Mouse (Mus musculus): ENCODE data around the gene Rnf157. TPM values are rescaled to one million over a fixed set of nuclear protein-coding genes. Genes with fewer than 3 reads are reported as not detected.

Gene Rnf157
- polyA plus RNA-seq, 1 experiment from 2014 or later, result 19.9 TPM

DNA sequence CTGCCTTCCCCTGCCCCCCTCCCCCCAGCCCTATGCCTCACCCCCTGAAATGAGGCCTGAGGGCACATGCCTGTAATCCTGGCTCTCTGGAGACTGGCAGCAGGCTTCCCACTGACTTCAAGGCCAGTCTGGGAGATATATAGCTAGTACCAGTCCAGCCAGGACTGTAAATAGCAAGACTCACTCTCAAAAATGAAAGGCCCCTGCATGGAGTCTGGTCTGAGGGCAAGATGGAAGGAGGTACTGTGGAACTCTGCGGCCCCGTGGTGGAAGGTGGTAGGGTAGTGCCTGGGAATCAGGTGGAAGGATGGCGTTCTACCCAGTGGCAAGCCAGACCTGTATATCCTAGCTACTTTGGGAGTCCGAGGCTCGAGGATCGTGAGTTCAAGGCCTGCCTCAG, 31.1 kb upstream of the Rnf157 start:
- Histone ChIP-seq H3K27me3 (replicated peaks; ENCODE audit: control insufficient read depth, insufficient read depth, low read length) (peaks cover 13% of the 10 kb centered on the region), H3K9me3 (ENCODE audit: control insufficient read depth, low read length) (no peaks in the 10 kb centered on the region), H3K9ac (ENCODE audit: low read length) (no peak overlapping the region), H3K4me3 (ENCODE audit: low read depth, low read length) (no peak overlapping the region), H3K36me3 (ENCODE audit: control insufficient read depth, insufficient read depth, low read length) (peaks cover 11% of the 10 kb centered on the region), H3K4me2 (ENCODE audit: low read length) (no peak overlapping the region), H3K4me1 (replicated peaks; ENCODE audit: control insufficient read depth, insufficient read depth, low read length) (peaks cover 6% of the 10 kb centered on the region; the same call in 1 of the 2 replicates), H3K27ac (ENCODE audit: low read depth) (no peak overlapping the region)
- 83% methylated on average over 6 of the region's 6 CpGs for WGBS
- no peak for DNase-seq (ENCODE audit: low spot score)
- no peak for ATAC-seq (replicated peaks; ENCODE audit: low FRiP score, low TSS enrichment, low read depth)

DNA sequence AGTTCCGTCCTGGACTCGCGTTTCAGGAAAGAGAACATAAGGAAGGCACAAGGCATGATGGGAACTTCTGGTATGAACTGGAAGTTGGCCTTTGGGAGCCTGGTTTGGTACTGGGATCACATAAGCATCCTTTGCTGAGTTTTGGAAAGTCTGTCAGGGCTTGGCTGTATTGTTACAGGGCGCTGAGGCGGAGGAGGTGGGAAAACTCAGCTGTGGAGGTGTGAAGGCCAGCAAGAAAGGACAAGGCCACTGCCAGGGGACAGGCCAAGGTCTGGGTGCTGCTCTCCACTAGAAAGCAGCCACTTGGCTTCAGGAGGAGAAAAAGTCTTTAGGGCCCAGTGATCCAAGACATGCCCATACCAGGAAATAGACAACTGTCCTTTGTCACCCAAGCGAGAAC, 30.5 kb upstream of the Rnf157 start:
- ATAC-seq (replicated peaks; ENCODE audit: low FRiP score, low TSS enrichment, low read depth) (no peak), DNase-seq (ENCODE audit: low spot score) (no peak)
- no peak overlapping the region for H3K9ac ChIP-seq (ENCODE audit: low read length)
- H3K36me3 ChIP-seq (ENCODE audit: control insufficient read depth, insufficient read depth, low read length), result peaks cover 13% of the 10 kb centered on the region
- no peak overlapping the region for H3K4me2 ChIP-seq (ENCODE audit: low read length)
- no peak overlapping the region for H3K4me3 ChIP-seq (ENCODE audit: low read depth, low read length)
- peaks cover 13% of the 10 kb centered on the region for H3K27me3 ChIP-seq (replicated peaks; ENCODE audit: control insufficient read depth, insufficient read depth, low read length)
- H3K4me1 ChIP-seq (replicated peaks; ENCODE audit: control insufficient read depth, insufficient read depth, low read length), result peaks cover 6% of the 10 kb centered on the region; the same call in 1 of the 2 replicates
- 83% methylated on average over 6 of the region's 6 CpGs for WGBS
- H3K9me3 ChIP-seq (ENCODE audit: control insufficient read depth, low read length), result no peaks in the 10 kb centered on the region
- no peak overlapping the region for H3K27ac ChIP-seq (ENCODE audit: low read depth)

GRCm38 (mm10) chr11:116442867-116443177, 30.0 kb upstream of the Rnf157 start:
- Histone ChIP-seq H3K9ac (ENCODE audit: low read length) (no peak overlapping the region), H3K9me3 (ENCODE audit: control insufficient read depth, low read length) (no peaks in the 10 kb centered on the region), H3K4me1 (replicated peaks; ENCODE audit: control insufficient read depth, insufficient read depth, low read length) (peaks cover 6% of the 10 kb centered on the region; the same call in 1 of the 2 replicates), H3K36me3 (ENCODE audit: control insufficient read depth, insufficient read depth, low read length) (peaks cover 14% of the 10 kb centered on the region), H3K4me2 (ENCODE audit: low read length) (no peak overlapping the region), H3K27ac (ENCODE audit: low read depth) (no peak overlapping the region), H3K4me3 (ENCODE audit: low read depth, low read length) (no peak overlapping the region), H3K27me3 (replicated peaks; ENCODE audit: control insufficient read depth, insufficient read depth, low read length) (peaks cover 13% of the 10 kb centered on the region)
- ATAC-seq (replicated peaks; ENCODE audit: low FRiP score, low TSS enrichment, low read depth) (no peak), DNase-seq (ENCODE audit: low spot score) (no peak)
- 67% methylated on average over 6 of the region's 6 CpGs for WGBS

DNA sequence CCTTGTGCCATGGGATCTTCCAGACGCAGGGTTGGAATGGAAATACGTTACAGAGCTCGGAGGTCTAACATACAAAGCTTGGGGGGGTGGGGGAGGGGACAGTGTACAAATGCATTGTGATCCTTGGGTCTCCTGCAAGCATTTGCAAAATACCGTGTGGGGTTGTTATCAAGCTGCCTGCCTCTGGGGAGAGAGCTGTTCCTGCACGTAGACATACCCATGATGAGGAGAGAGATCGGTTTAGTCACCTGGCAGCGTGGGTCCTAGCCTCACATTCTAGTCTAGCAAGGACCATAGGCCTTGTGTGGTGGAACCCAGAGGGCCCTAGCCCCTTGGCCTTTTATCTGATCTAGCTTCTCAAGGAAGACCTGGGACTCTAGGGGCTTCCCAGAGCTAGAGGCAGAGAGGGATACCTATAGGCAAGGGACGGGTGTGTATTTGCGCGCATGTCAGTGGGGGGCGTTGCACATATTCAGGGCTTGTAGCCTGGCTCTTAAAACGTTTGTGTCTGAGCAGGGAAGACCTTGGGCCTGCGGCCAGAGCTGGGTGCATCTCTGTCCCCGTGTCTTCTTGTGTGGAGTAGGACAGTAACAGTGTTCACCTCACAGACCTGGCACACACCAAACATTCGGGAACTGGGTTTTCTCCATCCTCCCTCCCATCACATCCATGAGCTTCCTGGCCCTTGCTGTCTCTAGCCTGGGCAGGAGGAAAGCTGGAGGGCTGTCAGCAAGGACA, 29.5 kb upstream of the Rnf157 start:
- DNase-seq (ENCODE audit: low spot score) (no peak), ATAC-seq (replicated peaks; ENCODE audit: low FRiP score, low TSS enrichment, low read depth) (no peak)
- Histone ChIP-seq H3K27ac (ENCODE audit: low read depth) (no peak overlapping the region), H3K4me3 (ENCODE audit: low read depth, low read length) (no peak overlapping the region), H3K27me3 (replicated peaks; ENCODE audit: control insufficient read depth, insufficient read depth, low read length) (peaks cover 9% of the 10 kb centered on the region), H3K9ac (ENCODE audit: low read length) (no peak overlapping the region), H3K4me1 (replicated peaks; ENCODE audit: control insufficient read depth, insufficient read depth, low read length) (peaks cover 6% of the 10 kb centered on the region; the same call in 1 of the 2 replicates), H3K4me2 (ENCODE audit: low read length) (no peak overlapping the region), H3K9me3 (ENCODE audit: control insufficient read depth, low read length) (no peaks in the 10 kb centered on the region), H3K36me3 (ENCODE audit: control insufficient read depth, insufficient read depth, low read length) (peaks cover 19% of the 10 kb centered on the region)
- 73% methylated on average over 15 of the region's 15 CpGs for WGBS

DNA sequence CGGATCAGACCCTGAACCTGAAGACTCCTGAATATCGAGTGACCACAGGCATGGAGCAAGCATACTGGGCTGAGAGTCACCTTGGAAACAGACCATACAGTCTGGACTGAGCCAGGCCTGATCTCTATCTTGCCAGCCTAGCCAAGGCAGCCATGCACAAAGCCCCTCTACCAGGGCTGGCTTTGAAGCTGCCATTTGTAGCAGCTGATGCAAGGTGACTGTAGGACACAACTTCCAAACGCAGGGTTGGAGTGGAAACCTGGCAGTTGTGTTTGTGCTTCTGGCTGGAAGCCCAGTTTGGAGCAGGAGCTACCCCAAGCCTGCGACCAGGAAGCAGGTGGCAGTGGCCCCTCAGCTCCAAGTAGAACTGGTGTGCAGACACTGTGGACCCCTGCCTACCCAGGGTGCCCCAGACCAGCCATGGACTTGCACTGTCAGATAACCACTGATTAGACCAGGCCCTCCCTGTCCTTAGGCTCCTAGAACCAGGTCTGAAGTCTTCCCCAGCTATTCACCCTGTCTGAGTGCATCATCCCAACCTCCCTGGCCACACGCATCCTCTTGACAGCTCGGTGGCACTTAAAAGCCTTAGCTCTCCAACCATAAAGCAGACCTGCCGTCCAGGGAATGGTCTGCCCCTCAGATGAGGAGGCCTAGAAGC, 27.7 kb upstream of the Rnf157 start:
- Histone ChIP-seq H3K9me3 (ENCODE audit: control insufficient read depth, low read length) (no peaks in the 10 kb centered on the region), H3K4me2 (ENCODE audit: low read length) (no peak overlapping the region), H3K27me3 (replicated peaks; ENCODE audit: control insufficient read depth, insufficient read depth, low read length) (no peaks in the 10 kb centered on the region), H3K27ac (ENCODE audit: low read depth) (no peak overlapping the region), H3K36me3 (ENCODE audit: control insufficient read depth, insufficient read depth, low read length) (peaks cover 35% of the 10 kb centered on the region), H3K4me3 (ENCODE audit: low read depth, low read length) (no peak overlapping the region), H3K9ac (ENCODE audit: low read length) (no peak overlapping the region), H3K4me1 (replicated peaks; ENCODE audit: control insufficient read depth, insufficient read depth, low read length) (peaks cover 18% of the 10 kb centered on the region)
- no peak for ATAC-seq (replicated peaks; ENCODE audit: low FRiP score, low TSS enrichment, low read depth)
- DNase-seq (ENCODE audit: low spot score), result no peak
- WGBS, result 70% methylated on average over 7 of the region's 7 CpGs

DNA sequence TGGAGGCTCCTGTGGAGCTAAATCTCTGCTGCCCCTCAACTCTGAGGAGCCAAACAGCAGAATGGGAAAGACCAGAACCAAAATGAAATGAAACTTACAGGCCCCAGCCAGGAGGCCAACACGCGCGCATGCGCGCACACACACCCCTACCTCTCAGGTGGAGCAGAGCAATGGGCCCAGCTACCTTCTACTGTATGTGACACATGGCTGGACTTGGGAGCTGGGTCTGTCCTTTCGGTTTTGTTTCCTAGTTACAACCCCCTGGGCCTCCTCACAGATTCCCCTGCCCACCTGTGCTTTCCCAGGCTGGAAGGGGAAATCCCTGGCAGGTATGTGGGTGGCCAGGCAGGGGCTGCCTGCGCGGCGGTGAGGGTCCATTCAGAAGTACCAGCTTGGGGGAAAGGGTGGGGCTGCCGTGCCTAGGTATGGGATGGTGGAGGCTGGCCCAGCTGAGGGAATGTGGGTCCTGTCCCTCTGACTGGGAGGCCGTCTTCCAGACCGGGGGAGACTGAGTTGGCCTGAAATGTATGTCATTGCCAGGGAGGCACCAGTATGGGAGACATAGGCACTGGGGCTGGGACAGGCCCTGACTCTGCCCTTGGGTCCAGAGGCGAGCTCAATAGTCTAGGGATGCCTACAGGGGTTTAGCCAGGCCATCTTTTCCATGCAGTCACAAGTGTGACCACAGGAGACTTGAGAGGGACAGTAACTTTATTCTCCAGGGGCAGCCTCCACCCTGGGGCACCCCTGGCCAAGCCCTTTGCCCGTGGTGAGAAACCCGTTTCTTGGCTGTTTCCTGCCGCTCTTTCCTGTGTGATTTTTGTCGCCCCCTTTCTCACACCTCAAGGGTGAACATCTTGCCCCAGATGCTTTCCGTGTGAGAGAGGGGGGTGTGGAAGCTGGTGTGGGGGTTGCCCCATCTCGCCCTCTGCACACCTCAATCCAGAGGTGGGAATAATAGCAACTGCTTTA, 26.7 kb upstream of the Rnf157 start:
- H3K27ac ChIP-seq (ENCODE audit: low read depth), result no peak overlapping the region
- H3K9me3 ChIP-seq (ENCODE audit: control insufficient read depth, low read length), result no peaks in the 10 kb centered on the region
- DNase-seq (ENCODE audit: low spot score) (no peak), ATAC-seq (replicated peaks; ENCODE audit: low FRiP score, low TSS enrichment, low read depth) (no peak)
- peaks cover 25% of the 10 kb centered on the region for H3K4me1 ChIP-seq (replicated peaks; ENCODE audit: control insufficient read depth, insufficient read depth, low read length)
- no peak overlapping the region for H3K9ac ChIP-seq (ENCODE audit: low read length)
- WGBS, result 78% methylated on average over 19 of the region's 19 CpGs
- no peak overlapping the region for H3K4me2 ChIP-seq (ENCODE audit: low read length)
- no peak overlapping the region for H3K4me3 ChIP-seq (ENCODE audit: low read depth, low read length)
- peaks cover 35% of the 10 kb centered on the region for H3K36me3 ChIP-seq (ENCODE audit: control insufficient read depth, insufficient read depth, low read length)
- H3K27me3 ChIP-seq (replicated peaks; ENCODE audit: control insufficient read depth, insufficient read depth, low read length), result no peaks in the 10 kb centered on the region

DNA sequence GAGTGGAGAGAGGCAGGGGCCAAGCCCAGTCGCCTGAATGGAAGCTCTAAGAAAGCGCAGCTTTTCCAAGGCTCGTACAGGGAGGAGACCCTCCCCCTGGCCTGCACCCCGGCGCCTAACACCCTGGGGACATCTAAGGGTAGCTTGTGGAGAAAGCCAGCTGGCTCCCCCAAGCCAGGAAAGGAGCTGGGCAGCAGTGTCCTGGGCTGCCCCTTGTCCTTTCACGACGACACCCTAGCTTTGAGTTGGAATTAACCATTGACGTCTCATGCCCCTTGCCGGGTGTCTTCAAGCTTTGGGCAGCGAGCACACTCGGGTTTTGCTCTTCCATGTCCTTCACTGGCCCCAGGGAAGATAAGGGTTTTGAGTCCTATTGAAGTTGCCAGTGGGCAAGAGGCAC, 24.7 kb upstream of the Rnf157 start:
- H3K9ac ChIP-seq (ENCODE audit: low read length), result no peak overlapping the region
- no peak overlapping the region for H3K27ac ChIP-seq (ENCODE audit: low read depth)

GRCm38 (mm10) chr11:116436725-116437331, 24.0 kb upstream of the Rnf157 start:
- Histone ChIP-seq H3K9me3 (ENCODE audit: control insufficient read depth, low read length) (no peaks in the 10 kb centered on the region), H3K4me2 (ENCODE audit: low read length) (peak overlapping the region; percentile 82), H3K4me1 (replicated peaks; ENCODE audit: control insufficient read depth, insufficient read depth, low read length) (peaks cover 27% of the 10 kb centered on the region), H3K4me3 (ENCODE audit: low read depth, low read length) (peak overlapping the region; percentile 6; the same call in 1 of the 2 replicates), H3K9ac (ENCODE audit: low read length) (0 out of 2 replicates have a peak overlapping the region, but pooled peaks have one; percentile 20), H3K27me3 (replicated peaks; ENCODE audit: control insufficient read depth, insufficient read depth, low read length) (no peaks in the 10 kb centered on the region), H3K36me3 (ENCODE audit: control insufficient read depth, insufficient read depth, low read length) (peaks cover 35% of the 10 kb centered on the region), H3K27ac (ENCODE audit: low read depth) (no peak overlapping the region)
- DNase-seq (ENCODE audit: low spot score) (no peak), ATAC-seq (replicated peaks; ENCODE audit: low FRiP score, low TSS enrichment, low read depth) (no peak)
- WGBS, result 55% methylated on average over 4 of the region's 4 CpGs

More for the DNA sequence above, 24.7 kb upstream of the Rnf157 start:
- no peaks in the 10 kb centered on the region for H3K9me3 ChIP-seq (ENCODE audit: control insufficient read depth, low read length)
- WGBS, result 82% methylated on average over 11 of the region's 11 CpGs
- H3K27me3 ChIP-seq (replicated peaks; ENCODE audit: control insufficient read depth, insufficient read depth, low read length), result no peaks in the 10 kb centered on the region
- DNase-seq (ENCODE audit: low spot score) (no peak), ATAC-seq (replicated peaks; ENCODE audit: low FRiP score, low TSS enrichment, low read depth) (no peak)
- H3K4me1 ChIP-seq (replicated peaks; ENCODE audit: control insufficient read depth, insufficient read depth, low read length), result peaks cover 27% of the 10 kb centered on the region
- peaks cover 35% of the 10 kb centered on the region for H3K36me3 ChIP-seq (ENCODE audit: control insufficient read depth, insufficient read depth, low read length)
- no peak overlapping the region for H3K4me2 ChIP-seq (ENCODE audit: low read length)
- H3K4me3 ChIP-seq (ENCODE audit: low read depth, low read length), result no peak overlapping the region
